Mouse (Mus musculus) forebrain, embryonic 11.5 days (tissue): ENCODE measurements at regions not wholly inside any gene's neighbourhood (a gene's known extent, or its start where the extent isn't known, plus 50 kb on each side); places are given as distances from the start of the nearest gene placed in this dataset.
"Not testable (repeated sequence)": the region's sequence is repeated elsewhere in the genome, so short reads cannot be mapped to it uniquely, and the experiment has no call there.

Experiments
- ATAC-seq: fragments of 200-750 bp; cut with Nextera tagmentation; replicated peaks from 2 replicates; pipeline ENCODE4 v1.8.0; 2017; ENCODE audit warnings: moderate TSS enrichment; ENCODE audit not compliant: low FRiP score
- DNase-seq: peaks from one replicate; pipeline ENCODE4 v3.0.0-alpha.2; 2017; ENCODE audit warnings: low spot score
- H3K27ac ChIP-seq: fragments of 300-500 bp; sonication (generic); 2 replicates; pipeline ENCODE4 v1.5.1; 2014; ENCODE audit warnings: low read depth, low read length
- H3K27me3 ChIP-seq: fragments of 300-500 bp; sonication (generic); 2 replicates; pipeline ENCODE4 v1.6.1; 2014; ENCODE audit warnings: mild to moderate bottlenecking, low read length, mixed read lengths; ENCODE audit not compliant: control insufficient read depth, insufficient read depth
- H3K36me3 ChIP-seq: fragments of 300-500 bp; sonication (generic); 2 replicates; pipeline ENCODE4 v1.6.1; 2014; ENCODE audit warnings: mild to moderate bottlenecking, low read length, moderate library complexity, mixed read lengths; ENCODE audit not compliant: control insufficient read depth, insufficient read depth
- H3K4me1 ChIP-seq: fragments of 300-500 bp; sonication (generic); replicated peaks from 2 replicates; pipeline ENCODE4 v1.6.1; 2014; ENCODE audit warnings: low read length, mixed read lengths; ENCODE audit not compliant: control insufficient read depth, insufficient read depth
- H3K4me2 ChIP-seq: fragments of 300-500 bp; sonication (generic); 2 replicates; pipeline ENCODE4 v1.6.1; 2014; ENCODE audit warnings: low read depth, mild to moderate bottlenecking, low read length, moderate library complexity, mixed read lengths; ENCODE audit not compliant: severe bottlenecking
- H3K4me3 ChIP-seq: fragments of 300-500 bp; sonication (generic); 2 replicates; pipeline ENCODE4 v1.5.1; 2014; ENCODE audit warnings: low read depth, low read length
- H3K9ac ChIP-seq: fragments of 300-500 bp; sonication (generic); 2 replicates; pipeline ENCODE4 v1.6.1; 2014; ENCODE audit warnings: low read length
- H3K9me3 ChIP-seq: fragments of 300-500 bp; sonication (generic); 2 replicates; pipeline ENCODE4 v1.6.1; 2016; ENCODE audit warnings: low read length, mixed read lengths; ENCODE audit not compliant: control insufficient read depth
- WGBS: fragments of 180-500 bp; shearing (Covaris S2); extraction: QIAGEN DNeasy Blood & Tissue Kit; methylation state at CpG from one replicate; pipeline ENCODE4 v1.1.7; 2014; 5-methylcytosine and 5-hydroxymethylcytosine counted together

- Histone ChIP-seq H3K4me2 (no peak overlapping the region), H3K4me3 (no peak overlapping the region), H3K27ac (no peak overlapping the region), H3K36me3 (no peaks in the 10 kb centered on the region), H3K9ac (no peak overlapping the region), H3K9me3 (no peaks in the 10 kb centered on the region), H3K27me3 (no peaks in the 10 kb centered on the region), H3K4me1 (no peaks in the 10 kb centered on the region)
- WGBS: 86% methylated on average over 2 of the region's 2 CpGs
- no peak for DNase-seq
- ATAC-seq: 0 out of 2 replicates have a peak, but pooled peaks have one; percentile 60
Observed at GRCm38 (mm10) chr3:124156255-124156654, 164.4 kb upstream of the Tram1l1 start.

DNA sequence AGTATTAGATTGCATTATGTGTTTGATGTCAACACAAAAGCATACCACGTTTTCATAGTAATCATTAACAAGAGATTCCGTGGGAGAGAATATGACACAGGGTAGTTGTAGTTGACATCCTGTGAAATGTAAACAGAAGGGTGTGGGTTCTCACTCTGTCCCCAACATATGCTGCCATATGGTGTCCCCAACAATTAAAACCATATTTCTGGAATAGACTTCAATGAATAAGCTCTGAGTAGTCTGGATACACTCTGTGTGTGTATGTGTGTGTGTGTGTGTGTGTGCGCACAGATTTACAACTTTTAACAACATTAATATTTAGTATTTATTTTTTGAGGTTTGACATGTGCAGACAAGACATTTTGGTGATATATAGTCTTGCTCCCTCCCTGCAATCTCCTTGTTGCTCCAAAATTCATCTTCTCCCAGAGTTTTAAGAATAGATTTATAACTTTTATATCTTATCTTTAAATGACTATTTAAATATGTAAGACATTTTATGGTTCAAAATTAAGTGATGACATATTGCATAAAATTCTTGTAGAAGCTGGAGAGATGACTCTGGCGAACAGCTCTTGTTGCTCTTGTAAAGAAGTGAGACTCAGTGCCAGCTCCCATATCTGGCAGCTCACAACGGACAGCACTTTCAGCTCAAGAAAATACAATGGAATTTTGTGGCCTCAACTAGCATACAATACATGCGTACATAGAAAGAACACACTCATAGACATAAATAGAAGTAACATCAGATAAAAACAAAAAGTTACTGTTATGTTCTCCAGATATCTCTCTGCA, 162.6 kb upstream of the Tram1l1 start:
- Histone ChIP-seq H3K27ac (no peak overlapping the region), H3K4me1 (no peaks in the 10 kb centered on the region), H3K9me3 (no peaks in the 10 kb centered on the region), H3K36me3 (no peaks in the 10 kb centered on the region), H3K4me3 (no peak overlapping the region), H3K9ac (no peak overlapping the region), H3K27me3 (no peaks in the 10 kb centered on the region), H3K4me2 (no peak overlapping the region)
- DNase-seq (no peak), ATAC-seq (0 out of 2 replicates have a peak, but pooled peaks have one; percentile 18)
- 86% methylated on average over 6 of the region's 6 CpGs for WGBS

- H3K27ac ChIP-seq, ATAC-seq, H3K27me3 ChIP-seq, H3K9ac ChIP-seq, H3K4me3 ChIP-seq, H3K4me2 ChIP-seq, H3K36me3 ChIP-seq, H3K4me1 ChIP-seq, H3K9me3 ChIP-seq, DNase-seq: not testable (repeated sequence)
- 67% methylated on average over 6 of the region's 6 CpGs for WGBS
Observed at GRCm38 (mm10) chr3:124193331-124193730, 127.3 kb upstream of the Tram1l1 start.

GRCm38 (mm10) chr3:124200226-124200940, 120.3 kb upstream of the Tram1l1 start:
- H3K9me3 ChIP-seq, H3K4me1 ChIP-seq, H3K36me3 ChIP-seq, H3K4me3 ChIP-seq, DNase-seq, H3K27me3 ChIP-seq, H3K9ac ChIP-seq, H3K4me2 ChIP-seq, ATAC-seq, H3K27ac ChIP-seq: not testable (repeated sequence)
- WGBS: 81% methylated on average over 9 of the region's 9 CpGs

DNA sequence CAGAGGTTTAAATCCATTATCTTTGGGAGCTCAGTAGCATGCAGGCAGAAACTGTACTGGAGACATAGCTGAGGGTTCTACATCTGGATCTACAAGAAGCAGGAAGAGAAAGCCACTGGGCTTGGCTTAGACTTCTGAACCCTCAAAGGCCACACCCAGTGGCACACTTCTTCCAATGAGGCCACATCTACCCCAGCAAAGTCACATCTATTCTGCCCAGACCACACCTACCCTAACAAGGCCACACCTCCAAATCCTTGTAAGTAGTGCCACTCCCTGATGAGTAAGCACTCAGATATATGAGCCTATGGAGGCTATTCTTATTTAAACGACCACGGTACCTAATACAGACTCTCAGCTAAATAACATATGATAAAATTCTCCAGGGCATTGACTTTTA, 103.5 kb upstream of the Tram1l1 start:
- 96% methylated on average over 2 of the region's 2 CpGs for WGBS
- Histone ChIP-seq H3K27me3 (no peaks in the 10 kb centered on the region), H3K4me3 (no peak overlapping the region), H3K4me2 (no peak overlapping the region), H3K27ac (no peak overlapping the region), H3K4me1 (no peaks in the 10 kb centered on the region), H3K9me3 (no peaks in the 10 kb centered on the region), H3K36me3 (no peaks in the 10 kb centered on the region), H3K9ac (no peak overlapping the region)
- ATAC-seq (no peak), DNase-seq (no peak)

- Histone ChIP-seq H3K4me1 (no peaks in the 10 kb centered on the region), H3K27ac (no peak overlapping the region), H3K36me3 (no peaks in the 10 kb centered on the region), H3K4me3 (no peak overlapping the region), H3K27me3 (no peaks in the 10 kb centered on the region), H3K9me3 (no peaks in the 10 kb centered on the region), H3K4me2 (no peak overlapping the region), H3K9ac (no peak overlapping the region)
- WGBS: 82% methylated on average over 4 of the region's 4 CpGs
- ATAC-seq (no peak), DNase-seq (peak; percentile 45)
Observed at GRCm38 (mm10) chr3:124225982-124226381, 94.7 kb upstream of the Tram1l1 start.

DNA sequence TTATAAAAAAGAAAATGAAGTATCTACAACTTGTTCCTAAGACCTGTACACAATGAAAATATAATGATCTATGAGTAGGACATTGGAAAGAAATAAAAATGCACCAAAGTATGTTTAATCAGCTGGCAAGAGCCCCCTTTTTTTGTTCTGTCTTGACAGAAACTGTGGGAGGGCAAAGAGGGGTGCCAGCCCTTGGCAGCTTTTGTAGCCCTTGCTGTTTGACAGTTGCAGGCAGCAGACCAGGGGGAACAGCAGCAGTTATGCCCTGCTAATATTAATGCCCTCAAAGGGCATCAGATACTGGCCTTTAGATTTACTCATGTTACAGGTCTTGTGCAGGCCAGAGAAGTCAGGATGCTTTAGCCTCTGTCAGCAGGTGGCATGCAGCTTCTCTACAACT, 93.0 kb upstream of the Tram1l1 start:
- H3K27ac ChIP-seq: no peak overlapping the region
- H3K36me3 ChIP-seq: no peaks in the 10 kb centered on the region
- no peak overlapping the region for H3K9ac ChIP-seq
- no peak for DNase-seq
- no peaks in the 10 kb centered on the region for H3K9me3 ChIP-seq
- no peak overlapping the region for H3K4me3 ChIP-seq
- H3K27me3 ChIP-seq: no peaks in the 10 kb centered on the region
- H3K4me1 ChIP-seq: no peaks in the 10 kb centered on the region
- no peak for ATAC-seq
- no peak overlapping the region for H3K4me2 ChIP-seq

DNA sequence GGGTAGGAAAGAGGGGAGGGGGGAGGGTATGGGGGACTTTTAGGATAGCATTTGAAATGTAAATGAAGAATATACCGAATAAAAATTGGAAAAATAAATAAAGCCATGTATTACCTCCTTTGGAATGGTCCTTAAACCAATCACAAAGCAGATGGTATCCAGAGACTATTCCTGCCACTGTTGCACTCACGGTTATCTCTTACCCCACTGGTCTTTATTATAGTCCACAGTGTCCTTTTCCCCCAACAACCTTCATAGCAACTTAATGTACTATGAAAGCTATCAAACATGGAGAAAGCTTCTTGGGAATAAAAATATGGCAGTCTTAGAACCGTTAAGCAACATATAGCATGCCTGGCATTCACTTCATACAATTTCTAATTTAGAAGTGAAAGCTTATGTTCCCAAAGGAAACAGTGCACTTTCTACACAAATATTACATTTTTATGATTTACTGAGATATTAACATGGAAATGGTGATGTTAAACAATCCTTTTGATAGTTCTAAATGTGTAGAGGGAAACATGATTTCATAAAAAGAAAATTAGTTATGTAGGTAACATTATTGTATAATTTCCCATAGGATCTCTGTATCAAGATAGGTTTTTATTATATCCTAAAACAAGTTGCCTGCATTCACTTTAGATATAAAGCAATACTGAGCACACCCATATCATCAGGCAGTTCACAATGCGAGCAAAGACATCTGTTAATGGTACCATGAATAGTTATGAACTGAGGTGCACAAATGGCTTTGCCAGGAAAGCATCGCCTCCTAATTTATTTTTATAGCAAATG, 79.5 kb upstream of the Tram1l1 start:
- Histone ChIP-seq H3K9me3 (no peaks in the 10 kb centered on the region), H3K4me2 (no peak overlapping the region), H3K36me3 (no peaks in the 10 kb centered on the region), H3K4me3 (no peak overlapping the region), H3K27me3 (no peaks in the 10 kb centered on the region), H3K27ac (no peak overlapping the region), H3K9ac (no peak overlapping the region), H3K4me1 (no peaks in the 10 kb centered on the region)
- no peak for DNase-seq
- whole genome bisulfite sequencing: 79% methylated on average over 5 of the region's 5 CpGs
- ATAC-seq: no peak
